Mouse (Mus musculus): ENCODE data around the gene RPS10-NUDT3. TPM values are rescaled to one million over a fixed set of nuclear protein-coding genes. Genes with fewer than 3 reads are reported as not detected.

RPS10-NUDT3 gene
- not detected in 2 replicates for polyA plus RNA-seq (2015; fragmentation: Nextera tagmentation; extraction: Ambion mirVana)

DNA sequence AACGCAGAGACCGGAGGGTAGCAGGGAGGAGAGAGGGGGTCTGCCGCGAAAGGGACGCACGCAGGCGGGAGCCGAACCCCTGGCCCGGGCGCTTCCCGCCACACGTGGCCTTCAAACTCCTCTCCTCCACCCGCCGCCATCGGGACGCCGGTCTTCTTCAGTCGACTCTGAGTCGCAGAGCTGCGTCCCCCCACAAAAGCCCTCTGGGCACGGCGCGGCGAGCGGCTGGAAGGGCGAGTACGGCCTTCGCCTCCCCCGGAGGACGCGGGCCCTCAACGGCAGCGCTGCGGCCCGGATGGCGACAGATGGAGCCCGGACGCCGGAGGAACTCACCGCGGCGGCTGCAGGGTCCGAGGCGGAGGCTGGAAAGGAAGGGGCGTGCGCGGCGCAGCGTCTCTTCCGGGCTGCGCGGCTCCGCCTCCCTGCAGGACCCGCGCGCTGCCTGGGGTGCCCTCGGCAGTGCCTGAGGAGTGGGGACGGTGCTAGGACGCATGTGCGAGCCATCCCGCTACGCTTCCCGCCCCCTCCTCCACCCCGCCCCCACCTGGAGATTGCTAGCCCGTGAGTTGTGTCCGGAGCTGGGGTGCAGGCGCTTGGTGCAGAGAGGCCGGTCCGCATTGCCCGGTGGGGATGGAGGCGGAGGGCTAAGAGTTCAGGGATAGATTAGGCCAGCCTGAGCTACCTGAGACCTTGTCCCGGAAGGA is at the start of gene RPS10-NUDT3:
Gene RPS10-NUDT3 (minus strand): TSS at position 352 of the 704 bp plus-strand sequence.

DNA sequence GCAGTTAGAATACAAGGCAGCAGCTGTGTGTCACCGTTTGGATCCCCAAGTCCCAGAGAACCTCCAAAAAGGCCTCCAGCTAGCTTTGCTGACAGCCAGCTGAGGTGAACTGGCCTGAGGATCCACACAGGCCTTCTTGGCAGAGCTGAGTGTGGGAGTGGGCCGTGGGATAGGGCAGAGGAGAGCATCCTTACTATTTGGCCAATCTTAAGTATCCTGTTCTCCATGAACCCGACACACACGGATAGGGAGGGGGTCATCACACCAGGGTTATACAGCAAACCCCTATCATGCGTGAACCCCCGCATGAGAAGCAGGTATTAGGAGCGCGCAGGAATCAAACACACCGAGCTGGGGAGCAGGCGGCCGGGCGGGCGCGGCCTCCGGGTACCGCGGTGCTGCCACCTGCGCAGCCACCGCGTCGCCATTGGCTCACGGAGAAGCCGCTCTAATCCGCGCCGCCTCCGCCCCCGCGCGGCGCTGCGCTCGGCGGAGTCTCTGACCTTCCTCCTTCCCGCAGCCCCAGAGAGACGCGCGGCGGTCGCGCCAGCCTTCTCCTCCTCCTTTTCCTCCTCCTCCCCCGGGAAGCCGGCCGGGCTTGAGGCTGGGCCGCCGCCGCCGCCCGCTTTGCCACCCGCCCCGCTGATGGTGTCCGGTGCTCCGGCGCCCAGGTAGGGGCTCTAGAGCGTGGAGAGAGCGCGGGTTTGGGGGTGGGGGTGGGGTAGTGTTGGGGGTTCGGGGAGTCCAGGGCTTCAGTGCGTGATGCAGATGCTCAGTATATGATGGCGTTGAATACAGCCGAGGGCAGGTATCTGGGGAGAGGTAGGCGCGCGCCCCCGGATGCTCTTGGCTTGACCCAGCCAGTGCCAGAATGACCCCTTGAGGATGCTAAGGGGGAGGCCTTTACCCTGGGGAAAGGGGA is 20.3 kb upstream of the RPS10-NUDT3 start, which contains the start of gene Pacsin1:
Gene Pacsin1 (plus strand): TSS at position 421 of the 922 bp plus-strand sequence.

DNA sequence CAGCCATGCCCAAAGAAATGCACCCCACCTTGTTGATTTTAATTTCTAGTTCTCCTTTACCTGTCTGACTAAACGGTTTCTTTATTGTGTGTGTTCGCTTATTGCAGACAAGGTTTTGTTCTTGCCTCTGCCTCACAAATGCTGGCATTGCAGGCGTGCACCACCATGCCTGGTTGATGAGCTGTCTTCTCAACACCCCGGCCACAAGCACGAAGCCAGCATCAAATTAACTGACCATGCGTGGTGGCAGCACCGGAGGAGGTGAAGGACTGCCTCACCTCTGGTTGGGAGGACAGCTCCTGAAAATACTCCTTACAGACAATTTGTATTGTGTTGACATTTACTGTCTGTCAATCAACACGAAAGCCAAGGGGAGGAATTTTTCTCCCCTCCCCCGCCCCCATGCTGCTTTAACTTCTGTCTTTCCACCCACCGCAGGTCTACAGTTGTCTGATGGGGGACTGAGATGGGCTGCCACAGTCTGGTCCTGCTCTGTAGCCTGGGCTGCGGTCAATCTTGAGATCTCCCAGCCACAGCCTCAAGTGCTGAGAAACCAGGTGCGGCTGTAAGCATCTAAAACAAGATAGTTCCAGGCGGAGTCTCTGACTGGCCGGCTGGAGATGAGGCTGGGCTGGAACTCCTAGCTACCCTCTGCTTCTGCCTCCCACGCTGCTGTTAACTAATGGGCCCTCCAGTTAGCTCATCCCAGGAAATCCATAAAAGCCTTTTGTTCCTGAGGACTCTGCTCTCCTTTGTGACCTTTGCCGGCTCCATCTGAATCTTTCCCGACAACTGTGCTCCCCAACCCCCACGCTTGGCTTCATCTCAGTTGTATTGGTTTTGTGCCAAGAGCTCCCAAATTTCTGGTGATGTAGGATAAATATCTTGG is 1.4 kb upstream of the RPS10-NUDT3 start, which contains the start of gene Rps10:
Gene Rps10 (minus strand): TSS at position 538 of the 889 bp plus-strand sequence.

DNA sequence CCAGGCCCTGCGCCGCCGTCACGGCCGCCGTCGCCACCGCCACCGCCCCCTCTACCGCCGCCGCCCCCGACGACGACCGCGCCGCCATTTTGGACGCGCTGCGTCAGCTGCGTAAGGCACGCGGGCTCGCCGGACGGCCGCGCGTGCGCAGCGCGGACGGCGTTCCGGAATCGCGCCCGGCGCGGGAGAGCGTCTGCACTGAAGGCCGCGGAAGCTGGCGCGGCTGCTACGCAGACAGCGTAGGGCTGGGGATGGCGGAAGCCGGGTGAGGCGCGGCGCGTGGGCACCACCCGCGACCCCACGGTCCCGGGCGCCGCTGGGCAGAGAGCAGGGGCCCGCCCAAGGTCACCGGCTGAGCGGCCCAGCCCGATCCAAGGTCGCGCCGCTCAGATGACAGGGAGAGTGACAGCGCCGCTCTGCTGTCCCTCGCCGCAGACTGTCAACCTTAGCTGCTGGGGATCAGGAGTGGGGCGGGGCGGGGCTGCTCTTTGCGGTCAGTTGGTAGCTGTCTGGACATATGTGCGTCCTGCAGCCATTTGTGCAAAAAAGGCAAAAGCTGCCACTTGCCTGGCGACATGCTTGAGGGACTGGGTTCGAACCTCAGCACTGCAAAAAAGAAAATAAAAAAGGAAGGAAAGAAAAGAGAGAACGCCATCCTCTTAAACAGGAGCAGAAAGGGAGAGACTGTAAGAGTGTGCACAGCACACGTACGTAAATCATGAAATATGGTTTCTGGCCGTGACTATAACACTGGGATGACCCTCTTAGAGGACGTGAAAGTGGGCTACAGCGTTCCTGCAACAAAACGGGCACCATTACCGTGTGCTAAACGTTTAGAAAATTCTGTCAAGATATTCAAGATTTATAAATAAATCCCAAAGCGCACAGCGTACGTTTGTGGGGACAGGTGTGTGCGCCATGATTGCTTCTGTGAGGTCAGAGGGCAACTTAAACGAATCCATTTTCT is 11.4 kb downstream of the RPS10-NUDT3 start, which contains the start of gene Nudt3:
Gene Nudt3 (minus strand): TSS at position 136 of the 967 bp plus-strand sequence.

DNA sequence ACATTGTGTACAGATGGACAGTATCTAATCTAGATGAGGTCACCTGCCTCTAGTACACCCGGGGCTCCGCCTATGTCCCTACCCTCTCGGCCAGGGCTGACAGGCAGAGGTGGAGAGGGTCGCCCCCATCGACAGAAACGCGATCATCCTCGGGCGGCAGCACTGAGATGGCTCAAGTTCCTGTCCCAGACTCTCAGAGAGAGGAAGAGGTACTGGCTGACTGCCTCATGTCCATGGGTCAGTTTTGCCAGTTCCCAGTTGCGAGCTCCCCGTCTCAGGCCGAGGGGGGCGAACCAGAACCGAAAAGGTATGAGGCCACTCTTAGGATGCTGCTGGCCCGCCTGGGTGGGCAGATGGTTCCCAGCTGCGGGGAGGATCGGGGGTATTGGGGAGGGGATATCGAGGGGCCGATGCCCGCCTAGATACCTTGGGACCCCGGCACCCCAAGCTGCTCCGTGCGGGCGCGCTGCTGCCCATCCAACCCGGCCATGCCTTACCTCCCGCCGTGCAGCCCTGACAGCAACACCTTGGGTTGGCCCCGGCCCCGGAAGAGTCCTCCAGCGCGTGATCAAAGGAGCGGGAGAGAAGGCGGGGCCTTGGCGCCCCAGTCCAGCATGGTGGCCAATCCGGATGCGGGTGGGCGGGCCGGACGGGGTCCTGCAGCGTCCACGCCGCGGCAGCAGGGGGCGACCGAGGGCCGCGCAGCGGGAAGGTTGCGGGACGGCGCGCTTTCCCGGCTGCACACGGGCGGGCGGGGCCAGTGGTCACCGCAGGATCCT is 69.7 kb downstream of the RPS10-NUDT3 start, which contains the start of gene AI413582:
Gene AI413582 (minus strand): TSS at position 594 of the 779 bp plus-strand sequence.

DNA sequence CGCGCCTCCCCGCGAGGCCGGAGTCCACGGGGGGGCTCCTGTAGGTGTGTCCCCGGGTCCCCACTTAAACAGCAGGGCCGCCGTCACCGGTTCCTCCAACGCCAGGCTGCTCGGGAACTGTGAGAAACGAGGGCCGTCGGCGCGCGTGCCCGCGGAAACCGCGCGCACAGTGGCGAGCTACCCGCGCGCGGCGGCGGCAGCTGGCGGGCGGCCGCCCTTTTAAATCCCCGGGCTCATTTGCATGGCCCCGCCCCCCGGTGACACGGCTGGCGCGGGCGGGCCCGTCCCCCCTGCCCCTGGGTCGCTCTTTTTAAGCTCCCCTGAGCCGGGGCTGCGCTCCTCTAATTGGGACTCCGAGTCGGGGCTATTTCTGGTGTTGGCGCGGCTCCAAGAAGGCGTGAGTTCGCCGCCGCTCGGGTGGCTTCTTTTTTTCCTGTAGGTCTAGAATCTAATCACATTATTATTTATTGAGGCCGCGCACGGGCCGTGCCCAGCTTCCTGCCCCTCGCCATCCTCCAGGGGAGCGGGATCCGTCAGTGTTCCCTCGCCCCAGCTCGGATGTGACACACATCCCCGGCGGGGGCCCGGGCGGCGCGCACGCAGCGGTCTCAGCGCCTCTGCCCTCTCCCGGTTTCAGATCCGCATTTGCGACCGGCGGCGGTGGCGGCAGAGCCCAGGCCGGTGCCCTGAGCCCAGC is 78.6 kb downstream of the RPS10-NUDT3 start, which contains the start of gene Hmga1:
Gene Hmga1 (plus strand): TSS at position 183 of the 697 bp plus-strand sequence.

Other genes starting within 250 kb of the RPS10-NUDT3 start
- gene Grm4, start 113.8 kb downstream of the RPS10-NUDT3 start, polyA plus RNA-seq (2015; fragmentation: Nextera tagmentation; extraction: Ambion mirVana) = not detected in 2 replicates
- gene Hmga1, start 78.7 kb downstream of the RPS10-NUDT3 start, polyA plus RNA-seq (2015; fragmentation: Nextera tagmentation; extraction: Ambion mirVana) = 113 and 125 TPM in 2 replicates
- 34.4 and 42.1 TPM in 2 replicates for gene AI413582, start 69.5 kb downstream of the RPS10-NUDT3 start, polyA plus RNA-seq (2015; fragmentation: Nextera tagmentation; extraction: Ambion mirVana)
- 40.4 and 41.3 TPM in 2 replicates for gene Nudt3, start 11.7 kb downstream of the RPS10-NUDT3 start, polyA plus RNA-seq (2015; fragmentation: Nextera tagmentation; extraction: Ambion mirVana)
- 1,040 and 1,063 TPM in 2 replicates for gene Rps10, start 1.4 kb upstream of the RPS10-NUDT3 start, polyA plus RNA-seq (2015; fragmentation: Nextera tagmentation; extraction: Ambion mirVana)
- gene Pacsin1, start 20.3 kb upstream of the RPS10-NUDT3 start, polyA plus RNA-seq (2015; fragmentation: Nextera tagmentation; extraction: Ambion mirVana) = 0.54 and 1.4 TPM in 2 replicates
- 0.12 TPM in 1 of 2 replicates, not detected in the other for gene Spdef, start 93.7 kb upstream of the RPS10-NUDT3 start, polyA plus RNA-seq (2015; fragmentation: Nextera tagmentation; extraction: Ambion mirVana)
- gene D17Wsu92e, start 185.4 kb upstream of the RPS10-NUDT3 start, polyA plus RNA-seq (2015; fragmentation: Nextera tagmentation; extraction: Ambion mirVana) = 26.5 and 26.8 TPM in 2 replicates
- 222 and 225 TPM in 2 replicates for gene Snrpc, start 202.9 kb upstream of the RPS10-NUDT3 start, polyA plus RNA-seq (2015; fragmentation: Nextera tagmentation; extraction: Ambion mirVana)
- gene Uhrf1bp1, start 221.2 kb upstream of the RPS10-NUDT3 start, polyA plus RNA-seq (2015; fragmentation: Nextera tagmentation; extraction: Ambion mirVana) = 3.2 and 3.5 TPM in 2 replicates